Mouse (Mus musculus) forebrain, postnatal 0 days (tissue): ENCODE data around the gene Ltk. TPM values are rescaled to one million over a fixed set of nuclear protein-coding genes. Genes with fewer than 3 reads are reported as not detected.

Source experiments
- ATAC-seq: fragments of 200-750 bp; cut with Nextera tagmentation; 2 replicates; pipeline ENCODE4 v1.8.0; 2017; ENCODE audit warnings: mild to moderate bottlenecking, moderate library complexity
- DNase-seq: peaks from one replicate; pipeline ENCODE4 v3.0.0-alpha.2; 2015
- H3K27ac ChIP-seq: fragments of 300-500 bp; sonication (generic); 2 replicates; pipeline ENCODE4 v1.5.1; 2014; ENCODE audit warnings: low read depth, mild to moderate bottlenecking, antibody characterized with exemption, low read length, moderate library complexity, mixed read lengths
- H3K27me3 ChIP-seq: fragments of 300-500 bp; sonication (generic); 2 replicates; pipeline ENCODE4 v1.6.1; 2014; ENCODE audit warnings: mild to moderate bottlenecking, low read length, mixed read lengths; ENCODE audit not compliant: insufficient read depth
- H3K36me3 ChIP-seq: fragments of 300-500 bp; sonication (generic); 2 replicates; pipeline ENCODE4 v1.6.1; 2014; ENCODE audit warnings: mild to moderate bottlenecking, moderate library complexity; ENCODE audit not compliant: insufficient read depth
- H3K4me1 ChIP-seq: fragments of 300-500 bp; sonication (generic); 2 replicates; pipeline ENCODE4 v1.6.1; 2014; ENCODE audit warnings: antibody characterized with exemption; ENCODE audit not compliant: insufficient read depth
- H3K4me2 ChIP-seq: fragments of 300-500 bp; sonication (generic); 2 replicates; pipeline ENCODE4 v1.6.1; 2014; ENCODE audit warnings: low read depth, mild to moderate bottlenecking, moderate library complexity
- H3K4me3 ChIP-seq: fragments of 300-500 bp; sonication (generic); 2 replicates; pipeline ENCODE4 v1.5.1; 2014; ENCODE audit warnings: low read depth, low read length, mixed read lengths
- H3K9ac ChIP-seq: fragments of 300-500 bp; sonication (generic); 2 replicates; pipeline ENCODE4 v1.6.1; 2014; ENCODE audit warnings: mild to moderate bottlenecking
- H3K9me3 ChIP-seq: fragments of 300-500 bp; sonication (generic); 2 replicates; pipeline ENCODE4 v1.6.1; 2016; ENCODE audit warnings: low read length
- CTCF ChIP-seq: sonication (generic); IDR thresholded peaks from 2 replicates; pipeline ENCODE4 v1.5.1; 2016; ENCODE audit warnings: antibody characterized with exemption, control low read depth, low read depth
- WGBS: fragments of 180-500 bp; shearing (Covaris S2); extraction: QIAGEN DNeasy Blood & Tissue Kit; methylation state at CpG from one replicate; pipeline ENCODE4 v1.1.7; 2014; 5-methylcytosine and 5-hydroxymethylcytosine counted together
- polyA plus RNA-seq: library from polyadenylated mRNA; unstranded; fragments of >200 nt; fragmentation: Nextera tagmentation; extraction: Ambion mirVana; gene quantifications from 2 replicates; pipeline ENCODE4 v1.2.1, GENCODE M21; 2015
- total RNA-seq: library from RNA; depleted of rRNA; stranded (reverse); fragments of >200 nt; gene quantifications from 2 replicates; pipeline ENCODE4 v1.2.3, GENCODE M21; 2014

Ltk gene
- total and polyA plus RNA-seq, 2 experiments from 2014 or later, result 0.56 to 1.7 TPM

DNA sequence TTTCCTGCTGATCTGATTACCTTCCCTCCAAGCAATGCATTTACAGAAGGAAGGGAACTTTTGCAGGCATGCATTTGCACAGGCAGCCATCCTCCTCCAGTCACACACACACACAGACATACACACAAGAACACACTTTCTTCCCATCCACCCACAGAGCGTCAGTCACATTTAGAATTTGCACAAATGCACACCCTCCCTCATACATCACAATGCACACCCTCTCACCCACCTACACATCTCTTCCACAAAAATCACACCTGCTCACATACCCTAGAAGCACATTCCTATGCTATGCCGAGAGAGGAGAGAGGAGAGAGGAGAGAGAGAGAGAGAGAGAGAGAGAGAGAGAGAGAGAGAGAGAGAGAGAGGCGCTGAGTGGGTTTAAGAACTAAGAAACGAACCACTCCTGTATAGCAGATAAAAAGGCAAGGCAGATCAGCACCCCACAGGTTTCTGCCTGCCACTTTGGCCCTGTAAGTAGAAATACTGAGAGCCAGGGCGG, 37.1 kb upstream of the Ltk start, which contains the start of gene Tyro3:
Gene Tyro3, plus strand, starts transcription at position 455 of the 505 bp plus-strand sequence.
- Histone ChIP-seq H3K4me1 (peaks cover 5% of the 10 kb centered on the region; the same call in 1 of the 2 replicates), H3K4me3 (no peak within 1 kb of the TSS), H3K36me3 (no peaks in the 10 kb centered on the region), H3K9ac (no peak within 1 kb of the TSS), H3K9me3 (no peaks in the 10 kb centered on the region), H3K27me3 (no peaks in the 10 kb centered on the region), H3K27ac (no peak within 1 kb of the TSS), H3K4me2 (no peak within 1 kb of the TSS)
- no peak for TF ChIP-seq CTCF
- 66% methylated on average over 5 of the region's 5 CpGs for WGBS
- DNase-seq (no peak), ATAC-seq (no peak)

- no peak overlapping the region for H3K4me3 ChIP-seq
- TF ChIP-seq CTCF, result no peak
- H3K9me3 ChIP-seq, result no peaks in the 10 kb centered on the region
- ATAC-seq, result no peak
- DNase-seq, result no peak
- H3K27ac ChIP-seq, result no peak overlapping the region
- no peak overlapping the region for H3K4me2 ChIP-seq
- peaks cover 4% of the 10 kb centered on the region for H3K4me1 ChIP-seq
- no peaks in the 10 kb centered on the region for H3K36me3 ChIP-seq
- no peaks in the 10 kb centered on the region for H3K27me3 ChIP-seq
- H3K9ac ChIP-seq, result no peak overlapping the region
- 93% methylated on average over 2 of the region's 2 CpGs for WGBS
Measured at GRCm38 (mm10) chr2:119789996-119790395, 29.8 kb upstream of the Ltk start.

DNA sequence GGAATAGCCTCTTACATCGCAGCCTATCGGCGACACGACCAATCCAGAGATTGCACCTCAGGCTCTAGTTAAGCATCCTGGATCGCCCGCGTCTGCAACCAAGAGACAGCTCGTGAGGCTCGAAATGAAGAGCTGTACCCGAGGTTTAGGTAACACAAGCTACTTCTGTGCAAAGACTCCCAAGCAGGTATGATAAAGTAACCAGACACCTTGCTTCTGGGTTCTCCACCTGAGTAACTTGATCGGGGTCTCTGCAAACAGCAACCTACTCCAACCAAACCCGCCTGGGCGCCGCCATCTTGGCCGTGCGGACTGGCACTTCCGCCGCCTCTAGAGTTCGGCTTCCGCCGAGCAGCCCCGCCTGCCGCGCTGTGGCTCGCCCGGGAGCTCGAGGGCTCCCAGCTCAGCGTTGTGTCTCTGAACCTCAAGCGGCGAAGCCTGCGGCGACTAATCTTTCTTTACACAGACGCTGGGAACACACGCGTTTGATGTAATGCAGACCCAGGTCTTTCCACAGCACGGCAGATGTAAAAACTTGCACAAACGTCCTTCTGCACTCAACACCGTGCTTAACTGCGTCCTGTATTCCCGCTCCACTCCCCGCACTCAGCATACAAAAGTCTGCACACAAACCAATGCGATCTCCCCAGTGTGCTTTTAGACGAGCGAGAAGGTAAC, 27.1 kb upstream of the Ltk start, which contains the start of gene Rpap1:
Gene Rpap1, minus strand, starts transcription at position 332 of the 678 bp plus-strand sequence.
- WGBS, result 2% methylated on average over 44 of the region's 44 CpGs
- Histone ChIP-seq H3K4me2 (peak within 1 kb of the TSS; percentile 70), H3K27me3 (no peaks in the 10 kb centered on the region), H3K36me3 (peaks cover 9% of the 10 kb centered on the region), H3K27ac (peak within 1 kb of the TSS; percentile 79), H3K9me3 (no peaks in the 10 kb centered on the region), H3K4me3 (peak within 1 kb of the TSS; percentile 54), H3K4me1 (peaks cover 4% of the 10 kb centered on the region), H3K9ac (peak within 1 kb of the TSS; percentile 58)
- TF ChIP-seq CTCF, result no peak
- DNase-seq, result peak; percentile 92
- peak; percentile 99 for ATAC-seq

- Histone ChIP-seq H3K4me2 (no peak overlapping the region), H3K9me3 (no peaks in the 10 kb centered on the region), H3K9ac (no peak overlapping the region), H3K27me3 (no peaks in the 10 kb centered on the region), H3K4me1 (no peaks in the 10 kb centered on the region), H3K4me3 (no peak overlapping the region), H3K36me3 (peaks cover 62% of the 10 kb centered on the region), H3K27ac (no peak overlapping the region)
- no peak for DNase-seq
- no peak for ATAC-seq
- TF ChIP-seq CTCF, result no peak
- WGBS, result 92% methylated on average over 6 of the region's 6 CpGs
Measured at GRCm38 (mm10) chr2:119767246-119767645, 7.0 kb upstream of the Ltk start.

DNA sequence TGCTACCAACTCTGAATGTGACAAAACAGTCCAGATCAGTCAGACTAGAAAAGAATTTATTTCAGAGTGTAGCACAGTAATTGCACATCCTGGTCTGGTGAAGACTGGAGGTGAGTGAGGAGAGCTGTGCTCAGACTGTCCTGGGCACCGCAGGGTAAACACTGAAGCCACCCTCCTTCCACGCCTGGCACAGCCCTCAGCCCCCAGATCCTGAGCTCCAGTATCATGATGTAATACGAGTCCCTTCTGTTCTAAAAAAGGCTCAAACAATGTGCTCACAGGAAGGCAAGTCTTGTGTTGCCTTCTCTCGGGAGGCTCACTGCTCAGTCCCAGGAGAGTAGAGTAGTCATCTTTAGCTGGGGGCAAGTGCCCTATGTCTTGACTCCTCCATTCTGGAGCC, 3.7 kb upstream of the Ltk start:
- no peak overlapping the region for H3K27ac ChIP-seq
- H3K4me3 ChIP-seq, result no peak overlapping the region
- TF ChIP-seq CTCF, result no peak
- no peak overlapping the region for H3K9ac ChIP-seq
- ATAC-seq (no peak), DNase-seq (no peak)
- H3K27me3 ChIP-seq, result peaks cover 8% of the 10 kb centered on the region
- H3K4me2 ChIP-seq, result no peak overlapping the region
- WGBS, result 58% methylated on average over 4 of the region's 4 CpGs
- no peaks in the 10 kb centered on the region for H3K9me3 ChIP-seq
- H3K36me3 ChIP-seq, result peaks cover 32% of the 10 kb centered on the region; the same call in 1 of the 2 replicates
- peaks cover under 1% of the 10 kb centered on the region; the same call in 1 of the 2 replicates for H3K4me1 ChIP-seq

- H3K36me3 ChIP-seq, result peaks cover 22% of the 10 kb centered on the region; the same call in 1 of the 2 replicates
- ATAC-seq (no peak), DNase-seq (no peak)
- no peak overlapping the region for H3K9ac ChIP-seq
- no peaks in the 10 kb centered on the region for H3K9me3 ChIP-seq
- H3K4me1 ChIP-seq, result peaks cover 5% of the 10 kb centered on the region; the same call in 1 of the 2 replicates
- WGBS, result 67% methylated on average over 1 of the region's 1 CpGs
- H3K27me3 ChIP-seq, result peaks cover 22% of the 10 kb centered on the region
- H3K27ac ChIP-seq, result no peak overlapping the region
- no peak for TF ChIP-seq CTCF
- no peak overlapping the region for H3K4me2 ChIP-seq
- H3K4me3 ChIP-seq, result no peak overlapping the region
Measured at GRCm38 (mm10) chr2:119762276-119762675, 2.0 kb upstream of the Ltk start.
